Mouse (Mus musculus) embryonic stem cell, embryonic (primary cell): ENCODE results near the gene Atp6v1b1.

ENCODE experiments used
- CTCF ChIA-PET, 4 experiments: fragments of 300-600 bp in 2 of 4; fragments of 350-600 bp in 2 of 4; sonication (Branson Sonifier 250); formaldehyde crosslinking; loops; one replicate each; lab custom pipeline; 2022; ENCODE audit warnings: inconsistent platforms in 2 of 4; lab: Charles Lee
- POLR2A ChIA-PET, 4 experiments: fragments of 300-600 bp in 2 of 4; fragments of 350-600 bp in 2 of 4; sonication (Branson Sonifier 250); formaldehyde crosslinking; loops; one replicate each; lab custom pipeline; 2022; ENCODE audit warnings: antibody characterized with exemption in 4 of 4, inconsistent platforms in 1 of 4; lab: Charles Lee

The Atp6v1b1 gene

DNA sequence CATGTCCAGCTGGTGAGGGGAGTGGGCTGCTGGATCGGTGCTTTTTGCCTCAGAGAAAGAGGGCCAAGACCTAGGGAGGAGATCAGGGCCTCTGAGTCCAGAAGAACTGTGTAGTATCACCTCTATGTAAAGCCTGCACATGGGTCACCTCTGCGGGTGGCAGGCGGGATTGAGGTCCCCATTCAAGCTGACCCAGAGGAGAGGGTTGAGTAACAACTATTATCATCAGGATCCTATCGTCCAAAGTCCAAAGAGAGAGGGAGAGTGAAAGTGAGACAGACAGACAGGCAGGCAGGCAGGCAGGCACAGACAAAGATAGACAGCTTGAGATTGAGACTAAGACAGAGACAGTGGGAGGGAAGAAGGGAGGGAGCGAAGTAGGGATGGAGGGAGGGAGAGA, 422 bp downstream of the Atp6v1b1 start:
- POLR2A ChIA-PET = interaction anchor here in 3 of 4 experiments (0.7 to 3.9 kb wide), 8 partner anchors 12 to 89 kb away, joined by 3 to 27 read pairs (median 5); partner anchors contain the start of genes Nagk (in 1 of the 3), Paip2b (in 1 of the 3) and Tex261 (in 1 of the 3)
- CTCF ChIA-PET = interaction anchor here (0.7 to 4.4 kb wide), 11 partner anchors 12 to 161 kb away, joined by 3 to 23 read pairs (median 6); no protein-coding TSS in a partner anchor

- POLR2A ChIA-PET = interaction anchor here in 3 of 4 experiments (0.5 to 3.9 kb wide), 11 partner anchors 13 to 237 kb away, joined by 3 to 27 read pairs (median 6); partner anchors contain the start of genes Dguok (in 1 of the 3), Nagk (in 1 of the 3), Paip2b (in 1 of the 3) and Tex261 (in 1 of the 3)
- CTCF ChIA-PET = interaction anchor here in 3 of 4 experiments (0.7 to 4.4 kb wide), 14 partner anchors 13 to 70 kb away, joined by 3 to 23 read pairs (median 4); partner anchors contain the start of genes Tex261 (in 1 of the 3) and Vax2 (in 1 of the 3)
These were observed 1.3 kb downstream of the Atp6v1b1 start for GRCm38 (mm10) chr6:83744126-83744525.

DNA sequence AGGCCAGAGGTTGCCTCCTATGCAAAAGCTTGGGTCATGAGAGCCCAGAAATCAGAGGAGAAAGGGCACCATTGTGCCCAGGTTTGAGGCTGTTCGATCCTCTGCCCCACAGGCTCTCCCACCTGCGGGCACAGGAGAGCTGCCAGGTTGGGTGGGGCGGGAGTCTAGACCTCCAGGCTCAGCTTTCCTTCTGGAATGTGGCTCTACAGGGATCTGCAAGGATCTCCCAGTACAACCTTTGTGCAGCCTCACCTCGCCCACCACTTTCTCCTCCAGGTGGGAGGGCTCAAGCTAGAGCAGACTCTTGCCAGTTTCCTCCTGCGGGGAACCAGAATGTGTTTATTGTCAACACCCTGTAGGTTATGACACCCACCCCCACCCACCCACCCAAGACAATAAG, 1.8 kb downstream of the Atp6v1b1 start:
- CTCF ChIA-PET = interaction anchor here (0.6 to 4.4 kb wide), 17 partner anchors 13 to 71 kb away, joined by 3 to 23 read pairs (median 3); partner anchors contain the start of genes Tex261 (in 2 of the 4) and Vax2 (in 1 of the 4)
- POLR2A ChIA-PET = interaction anchor here in 3 of 4 experiments (0.5 to 3.9 kb wide), 14 partner anchors 10 to 372 kb away, joined by 3 to 27 read pairs (median 5); partner anchors contain the start of genes Dguok (in 1 of the 3), Nagk (in 1 of the 3), Paip2b (in 1 of the 3) and Tex261 (in 1 of the 3)

DNA sequence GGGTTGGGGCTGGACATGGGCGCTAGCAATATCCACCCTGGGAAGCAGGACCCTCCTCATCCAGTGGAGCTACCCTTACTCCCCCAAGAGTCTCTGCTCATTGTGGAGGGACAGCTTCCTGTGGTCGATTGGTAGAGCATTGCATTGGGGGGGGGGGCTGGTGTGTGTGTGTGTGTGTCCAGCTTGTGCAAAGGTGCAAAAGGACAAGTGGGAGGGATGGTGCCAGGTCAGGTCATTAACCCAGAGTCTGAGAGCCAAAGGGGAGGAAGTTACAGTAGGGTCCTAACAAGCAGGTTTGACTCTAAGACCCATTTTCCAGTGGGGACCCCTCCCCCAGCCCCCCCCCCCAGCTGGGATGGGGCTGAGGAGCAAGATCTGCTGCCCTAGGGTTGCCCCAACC, 2.7 kb downstream of the Atp6v1b1 start:
- CTCF ChIA-PET = interaction anchor here (0.6 to 4.4 kb wide), 19 partner anchors 9 to 56 kb away, joined by 3 to 23 read pairs (median 6); partner anchors contain the start of gene Tex261 (in 2 of the 4)
- POLR2A ChIA-PET = interaction anchor here in 3 of 4 experiments (0.6 to 3.9 kb wide), 8 partner anchors 9 to 1706 kb away, joined by 3 to 20 read pairs (median 6); partner anchors contain the start of genes Mrpl53 (in 1 of the 3), Pradc1 (in 1 of the 3) and Tex261 (in 1 of the 3)

GRCm38 (mm10) chr6:83749286-83749685, 6.5 kb downstream of the Atp6v1b1 start:
- ChIA-PET CTCF (interaction anchor here in 3 of 4 experiments (0.6 to 3.9 kb wide), 14 partner anchors 8 to 150 kb away, joined by 3 to 22 read pairs (median 5); partner anchors contain the start of gene Tex261 (in 1 of the 3)), POLR2A (interaction anchor here in 2 of 4 experiments (0.5 to 1.7 kb wide), 4 partner anchors 8 to 106 kb away, joined by 3 to 7 read pairs (median 4); no protein-coding TSS in a partner anchor)

DNA sequence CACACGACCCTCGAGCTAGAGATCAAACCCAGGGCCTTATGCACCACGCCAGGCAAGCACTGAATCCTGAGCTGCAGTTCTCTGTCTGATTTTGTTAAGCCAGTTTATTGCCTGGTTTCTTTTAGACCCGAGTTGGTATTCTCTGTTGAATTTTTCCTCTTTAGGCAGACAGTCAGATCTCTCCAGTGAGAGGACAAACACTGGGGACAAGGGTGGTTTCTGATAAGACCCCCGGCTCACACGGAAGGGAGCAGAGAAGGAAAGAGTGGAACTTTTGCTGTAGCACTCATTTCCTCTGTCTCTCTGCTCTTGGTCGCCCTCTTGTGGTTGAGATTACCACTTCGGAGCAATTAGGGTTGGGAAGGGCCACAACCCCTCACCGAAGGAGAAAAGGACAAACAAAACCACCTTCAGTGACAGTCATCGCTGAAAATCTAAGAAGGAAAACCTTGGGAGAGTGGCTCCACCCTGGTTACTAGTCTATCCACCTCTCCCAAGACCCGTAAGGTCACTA, 7.4 kb downstream of the Atp6v1b1 start:
- POLR2A ChIA-PET = interaction anchor here in 1 of 4 experiments (1.3 kb wide), 1 partner anchor 51 kb away, joined by 3 read pairs; no protein-coding TSS in a partner anchor
- CTCF ChIA-PET = interaction anchor here in 3 of 4 experiments (0.5 to 3.9 kb wide), 19 partner anchors 13 to 1642 kb away, joined by 3 to 22 read pairs (median 5); partner anchors contain the start of genes Ankrd53 (in 1 of the 3), Tex261 (in 1 of the 3) and Vax2 (in 1 of the 3)

GRCm38 (mm10) chr6:83756051-83756450, 13.3 kb downstream of the Atp6v1b1 start:
- ChIA-PET POLR2A (interaction anchor here in 2 of 4 experiments (0.7 to 1.4 kb wide), 5 partner anchors 9 to 73 kb away, joined by 3 to 10 read pairs (median 3); partner anchors contain the start of gene Tex261 (in 1 of the 2)), CTCF (interaction anchor here (0.5 to 2.6 kb wide), 15 partner anchors 14 to 532 kb away, joined by 3 to 16 read pairs (median 4); partner anchors contain the start of genes Tex261 (in 2 of the 4) and Nagk (in 1 of the 4))

DNA sequence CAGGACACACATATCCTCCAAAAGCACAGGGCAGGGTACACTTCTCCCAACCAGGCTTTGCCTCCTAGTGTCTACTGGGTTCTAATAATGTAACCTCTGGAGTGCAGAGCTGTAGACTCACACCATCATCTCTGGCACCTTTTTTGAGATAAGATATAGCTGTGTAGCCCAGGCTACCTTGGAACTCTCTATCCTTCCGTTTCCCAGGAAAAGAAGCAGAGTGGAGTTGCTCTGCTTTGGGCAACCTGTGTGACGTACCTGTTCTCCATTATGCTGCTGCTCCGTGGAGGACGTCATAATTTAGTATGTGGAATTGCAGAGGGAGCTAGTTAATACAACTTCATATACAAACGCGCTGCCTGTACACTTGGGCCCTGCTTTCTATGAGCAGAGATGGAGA, 19.6 kb downstream of the Atp6v1b1 start, which contains the start of gene Ankrd53:
TSS of gene Ankrd53 (plus strand) at position 301 of the 400 bp plus-strand sequence.
- ChIA-PET POLR2A (interaction anchor here in 2 of 4 experiments (1.1 to 3.1 kb wide), 10 partner anchors 9 to 70 kb away, joined by 3 to 15 read pairs (median 4); partner anchors contain the start of genes Tex261 (in 2 of the 2) and Nagk (in 1 of the 2)), CTCF (interaction anchor here (0.6 to 5.7 kb wide), 13 partner anchors 8 to 120 kb away, joined by 3 to 29 read pairs (median 5); partner anchors contain the start of genes Tex261 (in 4 of the 4) and Vax2 (in 1 of the 4))

- POLR2A ChIA-PET = interaction anchor here in 2 of 4 experiments (1.2 to 3.1 kb wide), 7 partner anchors 10 to 64 kb away, joined by 3 to 15 read pairs (median 4); partner anchors contain the start of gene Tex261 (in 2 of the 2)
- CTCF ChIA-PET = interaction anchor here (0.5 to 5.7 kb wide), 9 partner anchors 13 to 180 kb away, joined by 3 to 29 read pairs (median 4); partner anchors contain the start of gene Tex261 (in 2 of the 4)
These were observed 20.2 kb downstream of the Atp6v1b1 start for GRCm38 (mm10) chr6:83762880-83763431.

DNA sequence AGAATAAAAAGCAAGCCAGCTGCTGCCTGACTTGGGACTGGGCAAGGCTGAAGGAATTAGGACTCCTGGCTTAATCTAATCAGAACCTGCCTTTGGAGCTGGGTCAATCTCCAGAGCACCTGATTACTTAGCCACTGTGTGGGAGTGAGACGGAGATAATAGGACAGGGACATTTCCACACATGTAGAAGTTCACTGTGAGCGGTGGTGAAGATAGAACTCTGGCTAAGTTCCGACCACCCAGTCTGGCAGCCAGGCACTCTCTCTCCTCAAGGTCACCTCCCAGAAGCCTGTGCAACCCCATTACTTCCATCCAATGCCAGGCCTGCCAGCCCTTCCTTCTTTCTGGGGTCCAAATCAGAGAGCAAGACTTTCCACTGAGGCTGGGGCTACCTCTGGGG, 24.2 kb downstream of the Atp6v1b1 start:
- POLR2A ChIA-PET = no interaction called here
- CTCF ChIA-PET = interaction anchor here in 1 of 4 experiments (1.0 to 1.2 kb wide), 2 partner anchors 9 kb away, joined by 3 to 6 read pairs; partner anchors contain the start of gene Tex261

- CTCF ChIA-PET = interaction anchor here in 3 of 4 experiments (1.0 to 1.4 kb wide), 5 partner anchors 10 to 40 kb away, joined by 3 to 4 read pairs (median 3); no protein-coding TSS in a partner anchor
- POLR2A ChIA-PET = interaction anchor here in 1 of 4 experiments (0.8 to 1.3 kb wide), 4 partner anchors 12 to 68 kb away, joined by 3 read pairs; partner anchors contain the start of gene Nagk
These were observed 25.7 kb downstream of the Atp6v1b1 start for GRCm38 (mm10) chr6:83768485-83768884.

GRCm38 (mm10) chr6:83774126-83774525, 31.3 kb downstream of the Atp6v1b1 start:
- ChIA-PET POLR2A (interaction anchor here (0.6 to 3.3 kb wide), 17 partner anchors 9 to 456 kb away, joined by 3 to 32 read pairs (median 6); partner anchors contain the start of genes Nagk (in 3 of the 4), Ankrd53 (in 2 of the 4), Atp6v1b1 (in 1 of the 4) and Paip2b (in 1 of the 4)), CTCF (interaction anchor here (0.6 to 3.1 kb wide), 14 partner anchors 11 to 636 kb away, joined by 3 to 35 read pairs (median 3); partner anchors contain the start of gene Nagk (in 1 of the 4))

DNA sequence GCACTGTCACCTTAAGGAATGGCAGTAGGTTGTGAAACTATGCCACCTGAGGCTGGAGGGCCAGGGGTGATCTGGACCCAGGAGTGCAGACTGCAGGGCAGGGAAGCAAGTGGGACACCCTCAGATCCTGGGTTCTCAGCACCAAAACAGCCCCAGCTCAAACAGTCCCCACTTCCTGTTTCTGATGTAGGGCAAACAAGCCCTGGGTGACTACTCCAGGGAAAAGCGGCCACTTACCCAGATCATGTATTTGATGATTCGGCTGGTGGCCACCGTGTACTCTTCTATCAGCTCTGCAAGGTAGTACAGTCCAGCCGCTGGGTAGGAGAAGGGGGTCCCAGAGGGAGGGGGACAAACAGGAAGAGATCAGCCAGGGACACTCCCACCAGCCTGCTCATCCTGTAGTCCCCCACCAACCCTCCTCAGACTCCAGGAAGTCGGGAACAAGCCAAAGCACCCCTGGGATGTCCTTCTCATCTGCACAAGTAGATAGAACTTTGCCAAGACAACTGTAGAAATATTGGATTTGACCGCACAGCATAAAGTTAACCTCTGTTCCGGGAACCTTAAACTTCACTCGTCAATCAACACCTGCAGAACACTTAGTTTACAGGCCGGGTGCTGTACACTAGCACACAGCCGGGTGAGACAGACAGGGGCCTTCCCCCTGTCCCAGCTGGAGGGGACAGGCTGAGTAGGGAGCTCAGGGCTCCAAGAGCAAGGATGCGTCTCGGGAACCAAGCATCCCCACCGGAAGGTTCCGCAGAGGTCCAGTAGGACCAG, 32.2 kb downstream of the Atp6v1b1 start:
- CTCF ChIA-PET = interaction anchor here (0.6 to 3.1 kb wide), 39 partner anchors 8 to 353 kb away, joined by 3 to 35 read pairs (median 6); partner anchors contain the start of genes Ankrd53 (in 2 of the 4), Nagk (in 2 of the 4), Paip2b (in 2 of the 4) and Vax2 (in 1 of the 4)

DNA sequence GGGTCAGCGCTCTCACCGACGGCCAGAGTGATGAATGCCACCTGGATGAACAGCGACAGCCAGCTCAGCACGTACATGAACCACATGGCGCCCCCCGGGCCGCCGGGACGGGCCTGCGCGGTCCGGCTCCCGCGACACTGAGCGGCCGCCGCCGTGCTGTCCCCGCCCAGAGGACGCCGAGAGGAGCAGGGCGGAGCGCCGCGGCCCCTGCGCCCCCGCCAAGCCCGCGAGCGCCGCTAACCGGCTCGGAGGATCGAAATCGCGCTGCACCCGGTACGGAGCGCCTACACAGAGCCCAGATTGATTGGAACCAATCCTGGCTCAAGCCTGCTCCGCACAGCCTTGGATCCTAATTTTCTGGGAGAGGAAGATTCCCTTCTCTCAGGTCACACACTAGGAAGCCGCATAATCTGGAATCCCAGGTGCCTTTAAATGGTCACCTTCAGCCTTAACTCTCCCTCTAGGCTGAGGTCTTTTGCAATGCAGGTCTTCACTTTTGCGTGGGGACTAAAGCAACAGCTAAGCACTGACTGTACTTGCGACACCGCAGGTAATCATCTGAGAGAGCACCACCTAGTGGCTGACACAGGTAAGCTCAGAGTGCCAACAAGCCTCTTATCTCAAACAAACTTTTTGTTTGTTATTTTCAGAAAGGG, 33.0 kb downstream of the Atp6v1b1 start, which contains the start of gene Tex261:
TSS of gene Tex261 (minus strand) at position 176 of the 656 bp plus-strand sequence.
- ChIA-PET POLR2A (interaction anchor here (0.5 to 3.3 kb wide), 41 partner anchors 11 to 450 kb away, joined by 3 to 32 read pairs (median 4); partner anchors contain the start of genes Nagk (in 4 of the 4), Paip2b (in 3 of the 4), Ankrd53 (in 2 of the 4) and Atp6v1b1 (in 1 of the 4)), CTCF (interaction anchor here (0.6 to 3.1 kb wide), 89 partner anchors 9 to 1685 kb away, joined by 3 to 35 read pairs (median 4); partner anchors contain the start of genes Nagk (in 3 of the 4), Ankrd53 (in 2 of the 4), Paip2b (in 2 of the 4) and Vax2 (in 2 of the 4))

More for the DNA sequence above, 32.2 kb downstream of the Atp6v1b1 start:
- POLR2A ChIA-PET = interaction anchor here (0.7 to 3.3 kb wide), 25 partner anchors 10 to 449 kb away, joined by 3 to 32 read pairs (median 4); partner anchors contain the start of genes Nagk (in 3 of the 4), Ankrd53 (in 2 of the 4), Atp6v1b1 (in 1 of the 4) and Mob1a (in 1 of the 4)

DNA sequence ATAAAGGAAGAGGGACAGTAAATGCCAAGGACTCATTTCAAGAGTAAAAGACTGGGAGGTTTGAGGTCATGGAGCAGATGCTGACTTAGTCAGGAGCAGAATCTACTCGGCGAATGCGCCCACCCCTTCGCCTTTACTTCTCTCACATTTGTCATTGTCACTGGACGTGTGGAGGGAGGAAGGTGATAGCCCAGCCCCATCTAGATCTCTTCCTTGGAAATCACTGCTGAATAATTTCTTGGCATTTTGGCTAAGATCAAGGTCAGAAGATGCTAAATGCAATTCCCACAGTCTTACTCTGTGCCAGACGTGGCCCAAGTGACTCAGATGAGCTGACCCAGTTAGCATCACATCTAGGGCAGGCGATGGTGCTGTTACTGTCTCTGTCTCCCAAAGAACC, 35.5 kb downstream of the Atp6v1b1 start:
- ChIA-PET CTCF (interaction anchor here in 3 of 4 experiments (0.7 to 2.1 kb wide), 21 partner anchors 10 to 294 kb away, joined by 3 to 10 read pairs (median 4); partner anchors contain the start of genes Nagk (in 1 of the 3) and Zfp638 (in 1 of the 3)), POLR2A (interaction anchor here in 3 of 4 experiments (0.7 to 1.6 kb wide), 10 partner anchors 10 to 182 kb away, joined by 3 to 5 read pairs (median 3); partner anchors contain the start of genes Nagk (in 2 of the 3) and Paip2b (in 1 of the 3))
